Mouse (Mus musculus): ENCODE data around the gene Tmem246.
"Not testable (repeated sequence)": the region's sequence is repeated elsewhere in the genome, so short reads cannot be mapped to it uniquely, and the experiment has no call there.

Gene Tmem246

DNA sequence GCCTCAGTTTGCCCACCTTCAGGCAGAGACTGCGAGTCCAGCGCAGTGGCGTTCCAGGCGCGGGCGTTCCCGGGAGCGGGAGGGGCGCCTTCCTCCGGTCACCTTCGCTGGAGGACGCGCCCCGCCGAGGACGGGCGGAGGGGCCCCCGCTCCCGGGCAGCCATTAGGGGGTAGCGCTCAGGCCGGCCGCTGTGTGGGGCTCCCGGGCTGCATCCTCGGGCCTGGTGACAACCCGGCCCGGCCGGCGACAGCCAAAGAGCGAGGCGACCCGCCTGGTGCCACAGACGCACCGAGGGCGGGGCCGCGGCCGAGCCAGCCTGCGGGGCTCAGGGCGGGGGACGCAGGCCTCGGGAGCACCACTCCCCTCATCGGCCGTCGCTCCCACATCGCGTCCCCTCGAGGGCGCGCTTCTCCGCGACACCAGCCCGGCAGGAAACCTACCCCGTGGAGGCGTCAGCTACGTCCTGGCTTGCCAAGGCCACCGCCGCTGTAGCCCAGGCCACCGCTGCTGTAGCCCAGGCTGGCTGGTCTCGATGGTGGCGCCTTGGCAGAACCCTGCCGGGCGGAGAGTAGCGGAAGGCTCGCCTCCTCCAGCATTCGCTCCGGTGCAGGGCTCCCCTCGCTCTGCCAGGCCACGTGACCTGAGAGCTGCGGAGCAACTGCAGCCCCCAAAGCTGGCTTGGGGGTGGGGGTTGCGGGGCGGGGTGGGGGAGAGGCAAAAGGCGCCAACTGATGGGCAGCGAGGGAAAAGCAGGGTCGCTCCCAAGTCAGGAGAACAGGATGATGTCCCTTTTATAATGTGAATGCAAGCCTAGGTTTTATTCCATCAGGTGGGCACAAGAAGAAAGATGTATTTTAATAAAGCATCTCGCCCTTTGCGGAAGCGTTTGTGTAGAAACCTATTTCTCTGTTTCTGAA, at the start of gene Tmem246:
TSS of gene Tmem246 (minus strand) at position 694 of the 918 bp plus-strand sequence.
- DNase-seq (ENCODE audit: extremely low read depth, low read depth), result no peak

- peak; percentile 14 for DNase-seq (ENCODE audit: extremely low read depth, low read depth)
Measured at GRCm38 (mm10) chr4:49639913-49640312, 42.2 kb upstream of the Tmem246 start.

GRCm38 (mm10) chr4:49637821-49638220, 40.1 kb upstream of the Tmem246 start:
- DNase-seq (ENCODE audit: extremely low read depth, low read depth), result no peak

DNA sequence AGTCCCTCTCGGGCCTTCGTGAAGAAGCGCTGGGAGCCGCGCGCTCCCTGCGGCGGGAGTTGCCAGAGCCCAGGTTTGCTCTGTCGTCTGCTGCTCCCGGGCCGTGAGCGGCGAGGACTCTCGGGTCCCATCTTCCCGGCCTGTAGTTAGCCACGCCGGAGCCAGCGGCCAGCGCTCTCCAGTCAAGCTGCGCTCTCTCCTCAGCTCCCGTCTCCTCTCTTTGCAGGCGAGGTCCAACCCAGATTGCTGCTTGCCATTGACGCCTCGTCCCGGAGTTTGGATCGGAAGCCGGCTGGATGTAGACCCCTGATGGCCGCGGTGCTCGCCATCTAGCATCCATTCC, 34.4 kb upstream of the Tmem246 start:
- DNase-seq (ENCODE audit: extremely low read depth, low read depth), result no peak

DNA sequence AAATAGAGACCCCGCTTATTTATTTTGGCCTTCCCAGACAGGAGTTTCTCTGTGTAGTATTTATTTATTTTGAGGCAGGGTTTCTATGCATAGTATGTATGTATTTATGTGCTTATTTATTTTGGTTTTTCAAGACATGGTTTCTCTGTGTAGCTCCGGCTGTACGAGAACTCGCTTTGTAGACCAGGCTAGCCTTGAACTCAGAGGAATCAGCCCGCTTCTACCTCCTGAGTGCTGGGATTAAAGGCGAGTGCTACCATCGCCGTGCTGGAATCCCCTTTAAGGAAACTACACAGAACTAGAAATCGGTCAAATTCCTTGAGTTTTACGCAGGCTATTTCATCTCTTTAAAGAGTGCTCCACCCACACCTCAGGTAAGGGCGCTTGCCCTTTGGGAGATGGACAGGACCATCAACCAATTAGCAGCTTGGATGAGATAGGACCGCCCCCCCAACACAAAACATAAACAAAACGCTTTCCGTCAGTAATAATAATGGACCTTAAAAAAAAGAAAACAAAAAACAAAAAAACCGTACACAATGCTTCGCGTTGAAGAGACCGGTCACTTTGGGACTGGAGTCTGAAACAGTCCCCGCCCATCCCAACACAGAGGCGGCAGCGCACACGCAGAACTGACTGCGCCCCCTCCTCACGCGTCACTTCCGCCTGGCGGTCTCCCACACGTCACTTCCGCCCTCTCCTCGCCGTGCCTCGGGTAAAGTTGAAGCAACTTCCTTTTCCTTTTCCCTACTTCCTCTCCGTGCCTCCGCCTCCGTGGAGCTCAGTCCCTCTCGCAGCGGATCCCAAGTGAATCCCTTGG, 33.9 kb upstream of the Tmem246 start, which contains the start of gene Rnf20:
TSS of gene Rnf20 (plus strand) at position 688 of the 820 bp plus-strand sequence.
- peak; percentile 83 for DNase-seq (ENCODE audit: extremely low read depth, low read depth)

DNA sequence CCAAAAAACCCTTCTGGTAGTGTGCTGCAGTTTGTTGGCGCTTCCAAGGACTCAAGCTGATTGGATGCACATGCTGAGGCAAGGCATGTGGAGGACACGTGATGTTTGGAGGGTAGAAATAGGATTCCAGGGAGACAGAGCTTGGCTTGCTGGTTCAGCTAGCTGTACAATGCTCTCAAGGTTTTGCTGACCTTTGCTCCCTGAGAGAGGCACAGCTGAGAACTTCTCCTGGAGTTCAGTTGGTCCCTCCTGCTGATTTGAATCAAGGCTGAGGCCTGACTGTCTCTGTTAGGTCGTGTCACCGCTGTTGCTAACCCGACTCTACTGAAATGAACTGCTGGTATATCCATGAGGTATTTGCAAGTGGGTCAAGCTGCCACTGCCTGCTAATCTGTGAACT, 31.3 kb upstream of the Tmem246 start:
- DNase-seq (ENCODE audit: extremely low read depth, low read depth), result no peak

- DNase-seq (ENCODE audit: extremely low read depth, low read depth), result no peak
Measured at GRCm38 (mm10) chr4:49626973-49627372, 29.3 kb upstream of the Tmem246 start.

DNA sequence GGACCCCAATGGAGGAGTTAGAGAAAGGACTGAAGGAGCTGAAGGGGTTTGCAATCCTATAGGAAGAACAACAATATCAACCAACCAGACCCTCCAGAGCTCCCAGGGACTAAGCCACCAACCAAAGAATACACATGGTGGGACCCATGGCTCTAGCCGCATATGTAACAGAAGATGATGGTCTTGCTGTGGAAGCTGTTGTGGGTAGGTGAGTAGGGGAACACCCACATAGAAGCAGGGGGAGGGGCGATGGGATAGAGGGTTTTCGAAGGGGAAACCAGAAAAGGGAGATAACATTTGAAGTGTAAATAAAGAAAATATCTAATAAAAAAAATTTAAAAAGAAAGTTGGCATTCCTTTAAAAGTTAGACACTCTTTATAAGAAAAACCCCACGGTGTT, 27.3 kb upstream of the Tmem246 start:
- DNase-seq (ENCODE audit: extremely low read depth, low read depth), result not testable (repeated sequence)

DNA sequence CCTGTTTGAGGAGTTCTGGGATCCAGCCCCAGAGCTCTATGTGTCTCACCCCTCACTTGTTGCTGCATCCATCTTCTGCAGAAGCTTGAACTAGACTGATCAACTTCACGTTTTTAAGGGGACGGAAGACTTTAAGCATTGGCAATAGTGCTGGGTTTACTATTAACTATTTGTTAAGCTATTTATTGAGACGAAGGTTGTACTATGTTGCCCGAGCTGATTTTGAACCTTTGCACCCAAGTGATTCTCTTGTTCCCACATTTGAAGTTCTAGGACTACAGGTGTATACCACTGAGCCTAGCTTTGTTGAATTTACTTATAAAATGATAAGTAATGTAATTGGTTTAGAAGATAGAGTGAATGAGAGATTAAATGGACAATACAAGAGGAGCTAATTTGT, 26.2 kb upstream of the Tmem246 start:
- no peak for DNase-seq (ENCODE audit: extremely low read depth, low read depth)

DNA sequence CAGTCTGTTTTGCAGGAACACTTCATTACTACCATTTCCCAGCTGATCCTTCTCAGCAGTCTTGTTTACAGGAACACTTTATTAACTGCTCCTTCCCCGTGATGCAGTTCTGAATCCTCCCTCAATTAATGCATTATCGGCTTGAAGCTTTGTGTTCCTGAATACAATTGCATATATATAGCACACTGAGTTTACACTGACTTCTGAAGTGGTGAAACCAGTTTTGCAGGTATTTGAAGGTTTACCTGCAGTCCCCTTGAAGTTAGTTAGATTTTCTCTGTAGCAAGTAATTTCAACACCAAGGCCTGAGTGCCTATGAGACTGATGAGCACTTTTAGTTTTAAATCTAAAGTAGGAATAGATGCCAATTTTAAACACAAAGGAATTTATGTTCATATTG, 24.6 kb upstream of the Tmem246 start:
- DNase-seq (ENCODE audit: extremely low read depth, low read depth), result no peak

GRCm38 (mm10) chr4:49619861-49620260, 22.2 kb upstream of the Tmem246 start:
- not testable (repeated sequence) for DNase-seq (ENCODE audit: extremely low read depth, low read depth)

GRCm38 (mm10) chr4:49616924-49617323, 19.2 kb upstream of the Tmem246 start:
- no peak for DNase-seq (ENCODE audit: extremely low read depth, low read depth)

DNA sequence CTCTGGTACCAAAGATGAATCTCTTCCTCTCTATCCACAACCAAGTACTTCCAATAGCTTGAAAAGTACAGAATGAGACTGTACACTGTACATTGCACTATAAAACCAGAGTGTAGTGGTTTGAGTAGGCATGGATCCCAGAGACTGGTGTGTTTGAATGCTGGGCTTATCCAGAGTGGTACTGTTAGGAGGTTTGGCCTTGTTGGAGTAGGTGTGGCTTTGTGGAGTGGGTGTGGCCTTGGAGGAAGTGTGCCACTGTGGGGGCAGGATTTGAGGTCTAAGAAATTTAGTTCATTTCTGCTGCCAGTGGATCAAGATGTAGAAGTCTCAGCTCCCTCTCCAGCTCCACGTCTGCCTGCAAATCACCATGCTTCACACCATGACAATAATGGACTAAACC, 7.8 kb upstream of the Tmem246 start:
- DNase-seq (ENCODE audit: extremely low read depth, low read depth), result no peak

DNA sequence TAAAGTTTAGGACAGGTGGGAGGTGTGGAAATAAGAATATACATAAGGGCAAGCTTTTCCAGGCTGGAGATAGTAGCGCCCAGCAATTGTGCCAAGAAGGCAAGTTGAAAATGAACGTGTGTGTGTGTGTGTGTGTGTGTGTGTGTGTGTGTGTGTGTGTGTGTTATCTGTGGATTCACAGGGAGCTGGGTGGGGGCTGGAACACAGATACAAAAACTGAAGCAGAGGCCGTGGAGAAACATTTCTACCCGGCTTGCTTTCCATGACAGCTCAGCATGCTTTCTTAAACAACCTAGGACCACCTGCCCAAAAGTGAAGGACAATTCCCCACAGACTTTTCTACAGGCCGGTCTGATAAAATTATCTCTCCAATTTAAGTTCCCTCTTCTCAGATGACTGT, 6.9 kb upstream of the Tmem246 start:
- DNase-seq (ENCODE audit: extremely low read depth, low read depth), result no peak

DNA sequence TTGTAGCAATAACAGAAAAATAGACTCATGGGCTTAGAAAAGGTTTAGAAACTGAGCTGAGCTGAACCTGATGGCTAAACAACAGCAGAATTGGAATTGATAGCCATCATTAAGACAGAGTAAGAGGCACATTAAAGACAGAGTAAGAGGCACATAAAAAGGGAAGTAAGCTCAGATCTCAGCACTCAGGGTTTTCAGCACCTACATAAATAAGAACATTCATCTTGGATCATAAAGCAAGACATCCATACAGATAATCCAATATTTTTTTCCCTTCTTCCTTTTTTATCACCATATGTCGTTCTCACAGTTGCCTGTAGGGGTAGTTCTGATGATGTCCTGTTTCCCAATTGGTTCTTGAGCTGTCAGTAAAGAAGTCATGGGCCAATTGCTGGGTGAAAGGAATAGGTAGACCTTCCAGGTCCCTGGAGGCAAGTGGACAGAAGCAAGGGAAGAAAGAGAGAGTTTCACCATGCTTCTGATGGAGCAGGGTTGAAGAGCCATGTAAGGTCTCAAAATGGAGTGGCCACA, 6.4 kb upstream of the Tmem246 start:
- peak; percentile 67 for DNase-seq (ENCODE audit: extremely low read depth, low read depth)

- DNase-seq (ENCODE audit: extremely low read depth, low read depth), result no peak
Measured at GRCm38 (mm10) chr4:49603161-49603560, 5.5 kb upstream of the Tmem246 start.

GRCm38 (mm10) chr4:49596846-49597182, 862 bp downstream of the Tmem246 start:
- no peak for DNase-seq (ENCODE audit: extremely low read depth, low read depth)

- no peak for DNase-seq (ENCODE audit: extremely low read depth, low read depth)
Measured at GRCm38 (mm10) chr4:49590152-49590551, 7.5 kb downstream of the Tmem246 start.

GRCm38 (mm10) chr4:49586811-49587210, 10.9 kb downstream of the Tmem246 start:
- DNase-seq (ENCODE audit: extremely low read depth, low read depth), result no peak

GRCm38 (mm10) chr4:49585524-49586101, 12.1 kb downstream of the Tmem246 start:
- DNase-seq (ENCODE audit: extremely low read depth, low read depth), result no peak

- no peak for DNase-seq (ENCODE audit: extremely low read depth, low read depth)
Measured at GRCm38 (mm10) chr4:49583965-49584831, 13.5 kb downstream of the Tmem246 start.

Measured in MEL-GATA-1-ER (cell line).